Mouse (Mus musculus): ENCODE results near the gene Hist1h3c.

DNA sequence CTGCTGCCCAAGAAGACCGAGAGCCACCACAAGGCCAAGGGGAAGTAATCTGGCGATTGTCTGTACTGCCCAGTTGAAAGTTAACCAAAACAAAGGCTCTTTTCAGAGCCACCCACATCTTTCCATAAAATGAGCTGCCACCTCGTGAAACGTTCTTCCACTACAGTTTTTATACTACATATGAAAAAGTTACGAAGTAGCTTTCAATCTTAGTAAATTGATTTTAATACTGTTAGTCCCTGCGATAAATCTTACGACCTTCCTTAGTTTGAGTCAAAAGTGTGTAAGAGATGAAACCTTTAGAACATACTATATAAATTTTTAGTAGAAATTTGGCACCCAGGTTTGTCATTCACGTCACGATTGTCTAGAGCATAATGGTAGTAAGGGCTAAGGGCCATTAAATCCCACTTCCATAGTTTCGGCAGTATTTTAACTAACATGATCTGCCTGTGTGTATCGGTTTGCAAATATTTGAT, 6.1 kb upstream of the Hist1h3c start:
- TF ChIP-seq CTCF (IDR thresholded peaks at IDR 0.05; ENCODE audit: low read depth, low read length) (no peak), POLR2A (IDR thresholded peaks at IDR 0.05; ENCODE audit: extremely low read depth, insufficient read depth, low read length) (no peak)
